Mouse (Mus musculus) left cerebral cortex, adult 9 months (tissue): ENCODE results near the gene Sema3e.

ENCODE experiments used
- DNase-seq, 2 experiments: peaks; one replicate each; pipeline ENCODE4 v3.0.0; 2022; ENCODE audit warnings: low spot score in 2 of 2

Gene Sema3e

GRCm38 (mm10) chr5:14073152-14073551 lies 48.1 kb downstream of the Sema3e start:
- DNase-seq = no peak

GRCm38 (mm10) chr5:14088100-14088499 lies 63.0 kb downstream of the Sema3e start:
- DNase-seq = peak; percentile 15 to 37

DNA sequence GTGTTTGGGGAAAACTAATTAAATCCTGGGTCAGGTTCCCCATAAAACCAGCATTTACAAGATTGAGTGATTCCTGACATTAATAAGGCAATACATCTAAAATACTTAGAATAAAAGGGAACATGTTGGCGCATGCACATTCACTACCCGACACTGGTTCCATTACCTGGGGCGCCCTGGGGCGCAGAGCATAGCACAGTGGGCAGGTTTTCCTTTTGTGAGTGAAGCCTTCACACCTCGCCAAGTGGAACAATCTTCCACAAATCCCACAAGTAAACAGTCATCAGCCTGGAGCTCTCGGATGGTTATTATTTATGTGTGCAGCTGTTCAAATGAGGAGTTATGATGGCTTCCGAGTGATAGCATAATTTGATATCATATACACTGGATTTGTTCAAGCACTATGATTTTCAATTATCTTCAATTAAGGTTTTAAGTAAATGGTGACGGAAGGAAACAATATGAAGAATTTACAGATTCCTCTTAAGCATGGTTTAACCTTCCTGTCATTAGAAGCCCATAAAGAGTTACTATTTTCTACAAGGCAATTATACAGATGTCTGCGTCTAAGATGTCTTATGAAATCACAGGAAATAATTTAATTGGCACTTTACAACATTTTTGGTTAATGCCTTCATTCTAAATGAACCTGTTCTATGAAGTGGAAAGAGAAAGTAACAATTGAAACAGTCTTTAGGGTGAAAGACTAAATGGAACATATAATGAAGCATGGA lies 65.0 kb downstream of the Sema3e start:
- no peak for DNase-seq

DNA sequence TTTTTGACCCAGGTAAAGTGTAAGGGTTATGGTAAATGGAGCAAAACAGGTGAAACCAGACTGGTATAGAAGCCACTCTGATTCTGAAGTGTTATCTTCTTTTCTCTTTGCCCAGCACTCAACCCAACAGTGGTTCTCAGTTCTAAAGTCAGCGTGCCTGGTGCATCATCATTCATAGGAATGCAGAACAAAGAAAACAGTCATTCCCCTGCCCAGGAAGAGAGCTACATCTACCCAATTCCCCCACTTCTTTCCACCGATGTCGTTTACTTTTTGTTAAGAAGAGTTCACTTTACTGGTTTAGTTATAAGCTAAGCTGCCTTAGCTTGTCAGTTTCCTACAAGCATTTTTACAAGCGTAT lies 65.5 kb downstream of the Sema3e start:
- no peak for DNase-seq

GRCm38 (mm10) chr5:14092262-14092776 lies 67.2 kb downstream of the Sema3e start:
- DNase-seq = peak in 1 of 2 experiments; percentile 22

DNA sequence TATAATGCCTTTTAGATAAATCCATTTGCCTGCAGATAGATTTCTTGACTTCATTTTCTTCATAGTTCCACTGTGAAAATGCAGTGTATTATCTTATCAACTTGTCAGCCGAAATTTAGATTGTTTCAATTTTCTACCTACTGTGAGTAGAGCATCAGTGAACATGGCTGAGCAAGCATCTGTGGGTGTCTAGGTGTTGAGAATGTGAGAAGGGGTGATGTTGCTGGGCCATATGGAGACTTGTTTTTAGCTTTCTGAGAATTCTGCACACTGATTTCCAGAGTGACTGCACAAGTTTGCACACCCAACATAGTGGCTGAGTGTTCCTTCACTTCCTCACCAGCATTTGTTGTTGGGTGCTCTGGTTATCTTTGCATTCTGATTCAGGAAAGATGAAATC lies 71.1 kb downstream of the Sema3e start:
- peak in 1 of 2 experiments; percentile 33 for DNase-seq

GRCm38 (mm10) chr5:14098677-14099076 lies 73.6 kb downstream of the Sema3e start:
- no peak for DNase-seq

DNA sequence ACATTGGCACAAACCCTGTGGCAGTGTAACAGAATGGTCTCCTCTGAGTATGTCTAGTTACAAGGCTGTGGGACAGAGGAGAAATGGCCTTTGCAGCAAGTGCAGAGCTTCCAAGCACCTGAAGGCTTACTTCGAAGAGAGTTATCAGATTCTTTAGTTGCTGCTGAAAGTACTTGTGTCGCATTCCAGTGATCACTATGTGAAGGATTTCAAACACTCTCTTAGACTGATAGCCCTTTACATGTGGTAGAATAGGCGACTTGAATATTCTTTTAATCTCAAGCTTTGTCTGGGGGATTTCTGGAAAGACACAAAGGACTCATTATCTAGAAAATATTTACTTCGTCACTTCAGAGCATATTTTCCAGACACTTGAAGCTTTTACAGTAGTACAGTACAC lies 82.3 kb downstream of the Sema3e start:
- no peak for DNase-seq

DNA sequence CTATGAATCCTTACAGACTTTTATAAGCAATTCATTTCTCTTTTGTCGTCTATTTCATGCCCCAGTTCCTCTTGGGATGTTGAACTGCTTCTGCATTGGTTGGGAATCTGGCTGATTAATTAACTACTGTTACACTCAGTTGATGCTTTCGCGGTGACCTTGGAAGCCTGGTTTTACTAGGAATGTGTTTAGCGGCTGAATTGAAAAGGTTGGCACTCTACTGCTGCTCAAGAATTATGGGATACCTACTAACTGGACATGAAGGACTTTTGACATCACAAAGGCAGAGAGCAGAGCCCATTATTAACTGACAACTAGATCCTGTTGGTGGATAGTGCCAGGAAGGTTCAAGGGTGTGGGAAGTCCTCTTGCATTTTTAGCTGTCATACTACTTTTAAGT lies 83.9 kb downstream of the Sema3e start:
- DNase-seq = no peak

- peak in 1 of 2 experiments; percentile 26 for DNase-seq
Measured at GRCm38 (mm10) chr5:14111401-14111800, 86.3 kb downstream of the Sema3e start.

DNA sequence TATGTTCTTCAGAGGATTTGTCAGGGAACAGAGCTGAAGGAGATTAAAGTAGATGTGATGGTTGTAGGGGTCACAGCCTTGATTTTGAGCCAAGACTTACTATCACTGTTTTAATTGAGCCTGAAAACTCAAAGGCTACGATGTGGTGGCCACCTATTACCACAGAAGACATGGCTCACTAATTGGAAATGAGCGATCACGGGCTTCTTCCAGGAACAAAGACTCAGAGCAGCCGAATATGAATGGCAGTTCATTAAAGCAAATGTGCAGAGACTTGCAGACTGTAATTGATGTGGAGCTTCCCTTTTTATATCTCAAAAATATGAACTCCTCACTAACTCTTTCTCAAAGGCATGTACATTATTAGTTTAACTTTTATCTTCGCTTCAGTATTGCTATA lies 96.8 kb downstream of the Sema3e start:
- DNase-seq = no peak

GRCm38 (mm10) chr5:14126591-14126990 lies 101.5 kb downstream of the Sema3e start:
- DNase-seq = no peak

DNA sequence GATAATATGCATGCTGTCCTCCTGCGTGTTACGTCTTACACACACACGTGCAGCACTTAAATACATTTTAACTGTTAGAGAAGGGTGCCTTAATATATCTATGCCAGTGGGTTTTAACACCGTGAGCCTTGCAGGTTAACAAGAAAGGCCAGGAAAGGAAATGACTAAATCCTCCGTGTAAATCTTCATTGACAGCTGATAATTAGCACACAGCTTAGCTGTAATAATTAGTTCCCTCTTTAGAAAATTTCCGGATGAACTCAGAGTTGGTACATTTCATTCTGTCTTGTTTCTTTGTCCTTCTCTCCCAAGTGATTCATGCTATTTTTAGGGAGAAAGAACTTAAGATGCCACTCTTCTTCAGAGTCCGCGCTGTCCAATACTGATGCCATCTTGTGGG lies 110.9 kb downstream of the Sema3e start:
- DNase-seq = no peak

GRCm38 (mm10) chr5:14138725-14139124 lies 113.6 kb downstream of the Sema3e start:
- DNase-seq = no peak

DNA sequence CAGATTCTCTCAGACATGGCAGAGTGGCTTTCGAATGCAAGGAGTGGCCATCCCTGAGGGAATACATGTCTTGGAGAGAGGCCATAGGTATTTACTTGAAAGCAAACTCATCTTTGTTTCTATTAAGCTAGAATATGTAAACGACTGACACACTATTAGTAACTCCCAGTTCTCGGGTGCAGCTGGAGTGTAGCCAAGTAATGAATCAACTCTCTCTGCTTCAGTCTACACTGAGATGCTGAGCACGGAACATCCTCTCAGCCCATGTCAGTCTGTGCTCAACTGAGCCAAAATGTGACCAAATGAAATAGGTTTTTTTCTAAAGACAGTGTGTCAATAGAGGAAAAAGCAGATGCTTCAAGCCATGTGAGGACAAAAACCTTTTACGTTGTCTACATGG lies 137.5 kb downstream of the Sema3e start:
- no peak for DNase-seq

- DNase-seq = no peak
Measured at GRCm38 (mm10) chr5:14163280-14163679, 138.2 kb downstream of the Sema3e start.

DNA sequence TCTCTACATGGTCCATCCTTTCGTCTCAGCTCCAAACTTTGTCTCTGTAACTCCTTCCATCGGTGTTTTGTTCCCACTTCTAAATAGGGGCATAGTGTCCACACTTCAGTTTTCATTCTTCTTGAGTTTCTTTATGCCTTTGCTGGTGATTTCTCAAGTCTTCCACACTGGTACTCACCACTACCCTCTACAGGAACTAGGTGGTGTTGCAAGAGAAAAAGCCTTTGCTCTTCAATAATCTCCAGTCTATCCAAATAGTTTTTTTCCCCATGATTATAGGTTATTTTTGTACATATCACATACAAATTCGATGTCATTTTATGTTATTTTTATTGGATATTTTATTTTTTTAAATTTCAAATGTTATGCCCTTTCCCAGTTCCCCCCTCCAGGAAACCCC lies 142.7 kb downstream of the Sema3e start:
- DNase-seq = no peak

DNA sequence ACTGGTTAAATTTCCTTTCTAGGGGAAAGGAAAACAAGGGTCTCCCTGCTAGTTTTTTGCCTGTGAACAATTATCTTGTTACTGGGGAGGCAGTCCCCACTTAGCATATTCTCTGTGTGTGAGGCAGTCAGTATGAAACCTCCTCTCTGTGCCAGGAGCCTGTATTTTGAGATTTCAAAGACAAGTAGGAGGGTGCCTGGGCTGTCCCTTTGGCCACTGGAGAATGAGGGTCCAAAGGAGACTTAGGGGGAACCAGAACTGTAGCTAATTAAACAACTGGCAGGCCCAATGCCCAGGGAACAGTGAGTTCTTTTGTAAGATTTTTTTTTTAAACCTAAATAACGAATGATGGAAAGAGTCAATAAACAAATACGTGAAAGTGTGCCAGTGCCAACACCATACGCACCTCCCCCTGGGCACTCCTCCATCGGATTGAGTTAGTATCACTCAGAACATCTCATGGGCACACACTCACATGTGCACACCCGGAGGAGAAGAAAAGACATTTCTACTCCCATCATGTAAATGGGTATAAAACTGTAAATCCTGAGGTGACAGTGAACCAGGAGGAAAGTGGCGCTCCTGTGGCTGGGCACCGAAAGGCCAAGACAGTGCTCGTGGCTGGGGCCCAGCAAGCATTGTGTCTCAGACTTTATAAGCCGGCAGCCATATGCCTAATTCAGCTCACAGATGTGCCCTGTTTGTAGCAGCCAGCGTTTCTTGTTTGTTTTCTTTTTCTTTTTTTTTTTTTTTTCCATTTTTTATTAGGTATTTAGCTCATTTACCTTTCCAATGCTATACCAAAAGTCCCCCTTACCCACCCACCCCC lies 148.5 kb downstream of the Sema3e start:
- no peak for DNase-seq

DNA sequence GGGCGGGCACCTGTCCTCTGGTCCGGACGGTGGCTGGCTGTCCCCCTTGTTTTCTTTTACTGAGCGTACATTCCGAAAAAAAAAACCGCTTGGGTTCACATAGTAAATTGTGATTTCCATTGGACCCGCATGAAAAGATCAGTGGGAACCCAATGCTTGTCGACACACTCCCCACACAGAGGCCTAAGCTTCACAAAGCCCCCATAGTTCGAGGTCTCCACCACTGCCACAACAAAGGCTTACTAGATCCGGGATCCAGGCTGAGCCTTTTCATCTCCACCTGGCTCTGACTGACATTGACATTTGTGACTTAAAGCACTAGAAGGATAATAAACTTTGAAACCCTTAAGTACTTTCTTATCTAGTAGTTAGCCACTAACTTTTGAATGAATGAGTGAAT lies 155.5 kb downstream of the Sema3e start:
- no peak for DNase-seq

GRCm38 (mm10) chr5:14182156-14182555 lies 157.1 kb downstream of the Sema3e start:
- DNase-seq = no peak

DNA sequence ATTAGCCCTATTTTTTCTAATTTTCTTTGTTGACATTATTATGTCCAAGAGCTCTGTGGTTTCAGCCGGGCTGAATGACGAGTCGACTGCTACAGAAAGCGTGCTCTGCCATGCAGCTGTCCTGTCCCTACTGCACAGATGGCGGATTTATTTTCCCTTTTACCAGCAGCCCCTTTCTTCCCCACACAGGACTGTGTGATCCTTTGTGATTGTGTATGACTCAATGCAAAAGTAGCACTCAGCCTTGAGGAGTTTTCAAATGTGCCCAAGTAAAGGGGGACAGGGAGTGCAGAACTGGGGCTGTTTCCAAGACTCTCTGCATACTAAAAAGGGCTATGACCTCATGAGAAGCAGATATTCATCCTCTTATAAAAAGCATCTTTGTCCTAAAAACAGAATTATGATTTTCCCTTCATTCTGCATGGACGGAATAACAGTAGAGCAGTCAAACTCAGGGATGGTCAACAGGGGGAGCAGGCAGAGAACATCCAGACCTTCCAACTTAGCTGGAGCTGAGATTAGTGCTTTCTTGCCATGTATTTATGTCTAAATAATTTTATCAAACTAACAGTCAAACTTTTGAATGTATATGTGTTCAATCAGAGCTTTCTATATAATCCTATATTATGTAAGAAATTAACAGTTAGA lies 170.2 kb downstream of the Sema3e start:
- DNase-seq = peak in 1 of 2 experiments; percentile 14

- DNase-seq = no peak
Measured at GRCm38 (mm10) chr5:14198344-14199040, 173.4 kb downstream of the Sema3e start.
